Mouse (Mus musculus) forebrain, embryonic 16.5 days (tissue): ENCODE results near the gene Aldoart2. TPM values are rescaled to one million over a fixed set of nuclear protein-coding genes. Genes with fewer than 3 reads are reported as not detected.
"Not testable (repeated sequence)": the region's sequence is repeated elsewhere in the genome, so short reads cannot be mapped to it uniquely, and the experiment has no call there.

ENCODE experiments used
- ATAC-seq: fragments of 200-750 bp; cut with Nextera tagmentation; 2 replicates; pipeline ENCODE4 v1.8.0; 2017; ENCODE audit warnings: mild to moderate bottlenecking, moderate library complexity
- H3K27ac ChIP-seq: fragments of 300-500 bp; sonication (generic); 2 replicates; pipeline ENCODE4 v1.5.1; 2014; ENCODE audit warnings: low read length, control low read depth
- H3K27me3 ChIP-seq: fragments of 300-500 bp; sonication (generic); replicated peaks from 2 replicates; pipeline ENCODE4 v1.6.1; 2014; ENCODE audit warnings: low read length; ENCODE audit not compliant: control insufficient read depth, insufficient read depth
- H3K36me3 ChIP-seq: fragments of 300-500 bp; sonication (generic); 2 replicates; pipeline ENCODE4 v1.6.1; 2014; ENCODE audit not compliant: control insufficient read depth, insufficient read depth
- H3K4me1 ChIP-seq: fragments of 300-500 bp; sonication (generic); replicated peaks from 2 replicates; pipeline ENCODE4 v1.6.1; 2014; ENCODE audit warnings: low read length; ENCODE audit not compliant: control insufficient read depth, insufficient read depth
- H3K4me2 ChIP-seq: fragments of 300-500 bp; sonication (generic); 2 replicates; pipeline ENCODE4 v1.6.1; 2014; ENCODE audit warnings: mild to moderate bottlenecking, low read length, control low read depth
- H3K4me3 ChIP-seq: fragments of 300-500 bp; sonication (generic); replicated peaks from 2 replicates; pipeline ENCODE4 v1.5.1; 2014; ENCODE audit warnings: mild to moderate bottlenecking, low read length, control low read depth
- H3K9ac ChIP-seq: fragments of 300-500 bp; sonication (generic); replicated peaks from 2 replicates; pipeline ENCODE4 v1.6.1; 2014; ENCODE audit warnings: low read depth, low read length, control low read depth
- H3K9me3 ChIP-seq: fragments of 300-500 bp; sonication (generic); 2 replicates; pipeline ENCODE4 v1.6.1; 2016; ENCODE audit warnings: low read length; ENCODE audit not compliant: control insufficient read depth
- WGBS: fragments of 180-500 bp; shearing (Covaris S2); extraction: QIAGEN DNeasy Blood & Tissue Kit; methylation state at CpG from one replicate; pipeline ENCODE4 v1.1.7; 2014; 5-methylcytosine and 5-hydroxymethylcytosine counted together
- polyA plus RNA-seq: library from polyadenylated mRNA; unstranded; fragments of >200 nt; fragmentation: Nextera tagmentation; extraction: Ambion mirVana; gene quantifications from 2 replicates; pipeline ENCODE4 v1.2.1, GENCODE M21; 2015

The Aldoart2 gene
- not detected in 2 replicates for polyA plus RNA-seq

- ATAC-seq, result no peak
- WGBS, result 94% methylated on average over 19 of the region's 19 CpGs
- no peak within 1 kb of the TSS for H3K4me3 ChIP-seq
- no peak within 1 kb of the TSS for H3K27ac ChIP-seq
- H3K9me3 ChIP-seq, result 0 out of 2 replicates have a peak, but pooled peaks cover 2% of the 10 kb centered on the region
- no peaks in the 10 kb centered on the region for H3K36me3 ChIP-seq
- H3K4me1 ChIP-seq, result peaks cover 2% of the 10 kb centered on the region; the same call in 1 of the 2 replicates
- H3K9ac ChIP-seq, result no peak within 1 kb of the TSS
- H3K27me3 ChIP-seq, result no peaks in the 10 kb centered on the region
- H3K4me2 ChIP-seq, result no peak within 1 kb of the TSS
Measured at GRCm38 (mm10) chr12:55565206-55565605, at the start of gene Aldoart2. Gene Aldoart2 (plus strand): TSS chr12:55565239.

DNA sequence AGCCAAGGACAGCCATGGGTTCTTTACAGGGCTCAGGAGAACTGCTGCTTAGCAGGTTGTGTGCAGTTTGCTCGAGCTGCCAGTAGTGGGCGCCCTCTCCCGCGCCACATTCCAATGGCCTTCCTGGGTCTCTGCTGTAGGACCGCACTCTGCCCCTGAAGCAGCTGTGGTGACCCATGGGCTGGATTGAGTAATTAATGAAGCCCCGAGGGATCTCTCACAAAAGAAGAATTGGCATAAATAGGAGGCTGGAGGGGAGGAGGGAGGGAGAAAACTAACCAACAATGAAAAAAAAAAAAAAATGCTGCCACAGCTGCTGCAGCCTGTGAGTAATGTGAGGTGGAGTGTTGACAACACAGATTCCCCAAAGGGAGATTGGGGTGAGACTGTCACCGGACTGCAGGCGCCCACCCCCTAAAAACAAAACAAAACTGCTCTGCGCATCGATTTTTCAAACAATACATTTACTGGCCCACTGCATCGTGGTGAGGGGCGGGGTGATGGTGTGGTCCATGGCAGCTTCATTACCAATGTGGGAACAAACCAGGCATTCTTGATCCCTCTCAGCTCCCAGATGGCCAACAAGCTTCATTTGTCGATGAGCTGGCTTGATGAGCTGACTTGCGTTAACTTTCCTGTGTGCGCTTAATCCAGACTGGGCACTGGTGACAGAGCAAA lies 46.8 kb upstream of the Aldoart2 start:
- Histone ChIP-seq H3K4me1 (no peaks in the 10 kb centered on the region), H3K9ac (no peak overlapping the region), H3K27ac (no peak overlapping the region), H3K27me3 (0 out of 2 replicates have a peak, but pooled peaks cover 2% of the 10 kb centered on the region), H3K4me3 (no peak overlapping the region), H3K36me3 (no peaks in the 10 kb centered on the region), H3K9me3 (no peaks in the 10 kb centered on the region), H3K4me2 (no peak overlapping the region)
- WGBS, result 38% methylated on average over 15 of the region's 15 CpGs
- no peak for ATAC-seq

DNA sequence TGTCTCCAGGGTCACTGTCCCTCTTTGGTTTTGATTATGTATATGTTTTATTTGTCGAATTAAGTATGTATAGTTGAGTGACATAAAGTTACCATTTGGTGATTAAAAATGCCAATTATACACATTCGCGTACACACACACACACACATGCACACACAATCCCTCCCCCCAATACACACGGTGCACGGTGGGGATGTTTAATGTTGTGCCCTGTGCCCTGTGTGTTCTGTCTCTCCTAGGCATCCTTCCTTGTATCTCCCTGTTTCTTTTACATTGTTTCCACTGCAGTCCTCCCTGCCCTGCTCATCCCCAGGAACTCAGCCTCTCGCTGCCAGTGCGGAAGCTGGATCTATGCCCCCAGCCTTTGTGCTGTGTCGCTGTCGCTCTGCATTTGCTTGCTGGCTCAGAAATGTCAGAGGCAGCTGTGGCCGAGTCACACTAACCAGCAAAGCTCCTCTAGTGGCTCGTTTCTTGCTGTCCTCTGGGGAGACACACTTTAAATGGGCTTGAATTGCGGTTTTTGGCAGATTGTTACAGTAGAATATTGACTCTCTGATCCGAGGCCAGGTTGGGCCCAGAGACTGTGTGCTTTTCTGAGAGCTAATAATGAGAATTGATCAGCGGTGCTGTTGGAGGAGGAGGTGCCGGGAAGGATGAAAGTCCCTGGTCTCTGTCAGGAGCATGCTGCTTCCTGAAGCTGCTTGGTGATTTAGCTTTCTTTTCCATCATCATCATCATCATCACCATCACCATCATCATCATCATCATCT lies 37.9 kb upstream of the Aldoart2 start:
- ATAC-seq, result peak; percentile 33; the same call in 1 of the 2 replicates
- peaks cover 7% of the 10 kb centered on the region; the same call in 1 of the 2 replicates for H3K27me3 ChIP-seq
- H3K36me3 ChIP-seq, result no peaks in the 10 kb centered on the region
- no peak overlapping the region; the same call in 1 of the 2 replicates for H3K9ac ChIP-seq
- no peaks in the 10 kb centered on the region for H3K9me3 ChIP-seq
- no peak overlapping the region for H3K4me2 ChIP-seq
- H3K4me1 ChIP-seq, result peaks cover 2% of the 10 kb centered on the region; the same call in 1 of the 2 replicates
- WGBS, result 61% methylated on average over 15 of the region's 15 CpGs
- H3K4me3 ChIP-seq, result no peak overlapping the region
- H3K27ac ChIP-seq, result no peak overlapping the region

- Histone ChIP-seq H3K4me1 (peaks cover 16% of the 10 kb centered on the region), H3K9ac (no peak overlapping the region), H3K27me3 (peaks cover 43% of the 10 kb centered on the region), H3K4me2 (peak overlapping the region; percentile 35), H3K4me3 (peak overlapping the region; percentile 13; the same call in 1 of the 2 replicates), H3K36me3 (no peaks in the 10 kb centered on the region), H3K27ac (no peak overlapping the region), H3K9me3 (no peaks in the 10 kb centered on the region)
- peak; percentile 78 for ATAC-seq
- 1% methylated on average over 14 of the region's 14 CpGs for WGBS
Measured at GRCm38 (mm10) chr12:55536537-55537135, 28.4 kb upstream of the Aldoart2 start.

GRCm38 (mm10) chr12:55537742-55538141 lies 27.3 kb upstream of the Aldoart2 start:
- Histone ChIP-seq H3K9me3 (no peaks in the 10 kb centered on the region), H3K4me3 (no peak overlapping the region), H3K4me2 (no peak overlapping the region), H3K27me3 (peaks cover 39% of the 10 kb centered on the region), H3K4me1 (peaks cover 16% of the 10 kb centered on the region), H3K9ac (no peak overlapping the region), H3K27ac (no peak overlapping the region), H3K36me3 (no peaks in the 10 kb centered on the region)
- WGBS, result 10% methylated on average over 7 of the region's 7 CpGs
- ATAC-seq, result peak; percentile 25; the same call in 1 of the 2 replicates

DNA sequence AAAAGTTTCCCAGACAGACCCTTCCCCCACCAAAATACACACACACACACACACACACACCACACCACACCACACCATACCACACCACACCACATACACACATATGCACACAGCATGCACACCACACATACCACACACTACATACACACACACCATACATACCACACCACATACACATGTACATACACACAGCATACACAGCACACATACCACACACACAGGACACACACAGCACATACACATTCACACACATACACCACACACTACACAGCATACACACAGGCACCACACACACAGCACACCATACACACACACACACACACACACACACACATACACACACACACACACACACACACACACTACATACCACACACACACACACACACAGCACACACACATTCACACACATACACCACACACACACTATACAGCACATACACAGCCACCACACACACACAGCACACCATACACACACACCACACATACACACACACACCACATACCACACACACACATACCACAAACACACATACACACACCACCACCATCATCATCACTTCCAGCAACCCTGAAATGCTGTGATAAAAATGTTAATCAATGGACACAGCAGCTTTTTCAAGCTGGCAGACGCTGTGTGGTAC lies 26.6 kb upstream of the Aldoart2 start:
- 77% methylated on average over 1 of the region's 1 CpGs for WGBS
- peak; percentile 67 for ATAC-seq
- H3K4me2 ChIP-seq, result no peak overlapping the region
- no peaks in the 10 kb centered on the region for H3K36me3 ChIP-seq
- H3K27me3 ChIP-seq, result peaks cover 33% of the 10 kb centered on the region
- peaks cover 16% of the 10 kb centered on the region for H3K4me1 ChIP-seq
- no peak overlapping the region for H3K27ac ChIP-seq
- H3K9ac ChIP-seq, result no peak overlapping the region
- H3K4me3 ChIP-seq, result no peak overlapping the region
- H3K9me3 ChIP-seq, result no peaks in the 10 kb centered on the region

- no peak overlapping the region for H3K4me2 ChIP-seq
- no peak overlapping the region for H3K4me3 ChIP-seq
- no peak overlapping the region for H3K27ac ChIP-seq
- no peaks in the 10 kb centered on the region for H3K36me3 ChIP-seq
- H3K27me3 ChIP-seq, result peaks cover 28% of the 10 kb centered on the region
- no peaks in the 10 kb centered on the region for H3K9me3 ChIP-seq
- 36% methylated on average over 8 of the region's 8 CpGs for WGBS
- peaks cover 16% of the 10 kb centered on the region for H3K4me1 ChIP-seq
- no peak for ATAC-seq
- no peak overlapping the region for H3K9ac ChIP-seq
Measured at GRCm38 (mm10) chr12:55539157-55539556, 25.9 kb upstream of the Aldoart2 start.

GRCm38 (mm10) chr12:55554901-55555300 lies 10.1 kb upstream of the Aldoart2 start:
- not testable (repeated sequence) for H3K9me3 ChIP-seq

More at GRCm38 (mm10) chr12:55554901-55555300, 10.1 kb upstream of the Aldoart2 start:
- ATAC-seq, H3K4me2 ChIP-seq, H3K36me3 ChIP-seq, H3K4me3 ChIP-seq, H3K9ac ChIP-seq, H3K27ac ChIP-seq, H3K27me3 ChIP-seq, H3K4me1 ChIP-seq: not testable (repeated sequence)
- 77% methylated on average over 6 of the region's 6 CpGs for WGBS
